Mouse (Mus musculus) ES-Bruce4 (cell line): ENCODE measurements at regions not wholly inside any gene's neighbourhood (a gene's known extent, or its start where the extent isn't known, plus 50 kb on each side); places are given as distances from the start of the nearest gene placed in this dataset.

Experiments used
- H3K27ac ChIP-seq: 2 replicates; pipeline ENCODE4 v1.5.1; 2012; ENCODE audit warnings: low read length, inconsistent platforms; ENCODE audit not compliant: insufficient read depth
- H3K27me3 ChIP-seq: 2 replicates; pipeline ENCODE4 v1.6.1; 2012; ENCODE audit warnings: mild to moderate bottlenecking, low read length, inconsistent platforms; ENCODE audit not compliant: control insufficient read depth, poor library complexity, insufficient read depth, severe bottlenecking
- H3K36me3 ChIP-seq: 2 replicates; pipeline ENCODE4 v1.6.1; 2012; ENCODE audit warnings: inconsistent platforms, mild to moderate bottlenecking, low read length, moderate library complexity; ENCODE audit not compliant: control insufficient read depth, poor library complexity, insufficient read depth, severe bottlenecking
- H3K4me1 ChIP-seq: one replicate; pipeline ENCODE4 v1.8.1; 2011; ENCODE audit warnings: low read length; ENCODE audit not compliant: control insufficient read depth, insufficient read depth
- H3K4me3 ChIP-seq: 2 replicates; pipeline ENCODE4 v1.5.1; 2011; ENCODE audit warnings: low read depth, mild to moderate bottlenecking, low read length
- H3K9ac ChIP-seq: 2 replicates; pipeline ENCODE4 v1.6.1; 2012; ENCODE audit warnings: low read depth, mild to moderate bottlenecking, inconsistent platforms; ENCODE audit not compliant: poor library complexity, severe bottlenecking
- H3K9me3 ChIP-seq: replicated peaks from 2 replicates; pipeline ENCODE4 v1.6.1; 2012; ENCODE audit warnings: mild to moderate bottlenecking, low read length, inconsistent platforms; ENCODE audit not compliant: control insufficient read depth, poor library complexity, insufficient read depth, severe bottlenecking
- CTCF ChIP-seq: IDR thresholded peaks from one replicate; pipeline ENCODE4 v1.8.1; 2011; ENCODE audit warnings: low read depth, low read length
- EP300 ChIP-seq: IDR thresholded peaks from 2 replicates; pipeline ENCODE4 v1.6.1; 2011; ENCODE audit warnings: low read depth, low read length; ENCODE audit not compliant: insufficient read depth
- POLR2A ChIP-seq: IDR thresholded peaks from one replicate; pipeline ENCODE4 v1.8.1; 2011; ENCODE audit warnings: low read length; ENCODE audit not compliant: insufficient read depth

GRCm38 (mm10) chrX:142507475-142507874 lies 117.1 kb upstream of the Acsl4 start:
- H3K9me3 ChIP-seq, result no peaks in the 10 kb centered on the region
- H3K9ac ChIP-seq, result no peak overlapping the region
- no peaks in the 10 kb centered on the region for H3K36me3 ChIP-seq
- H3K4me3 ChIP-seq, result no peak overlapping the region
- H3K27ac ChIP-seq, result no peak overlapping the region
- no peak for TF ChIP-seq CTCF
- no peak for TF ChIP-seq EP300
- TF ChIP-seq POLR2A, result no peak
- no peaks in the 10 kb centered on the region for H3K4me1 ChIP-seq
- no peaks in the 10 kb centered on the region for H3K27me3 ChIP-seq

- Histone ChIP-seq H3K4me3 (no peak overlapping the region), H3K4me1 (no peaks in the 10 kb centered on the region), H3K9me3 (no peaks in the 10 kb centered on the region), H3K9ac (no peak overlapping the region), H3K27ac (no peak overlapping the region), H3K36me3 (no peaks in the 10 kb centered on the region), H3K27me3 (no peaks in the 10 kb centered on the region)
- TF ChIP-seq EP300 (no peak), CTCF (no peak), POLR2A (no peak)
Measured at GRCm38 (mm10) chrX:142516406-142517131, 126.2 kb upstream of the Acsl4 start.

- no peak overlapping the region for H3K27ac ChIP-seq
- H3K9ac ChIP-seq, result no peak overlapping the region
- no peaks in the 10 kb centered on the region for H3K4me1 ChIP-seq
- no peaks in the 10 kb centered on the region for H3K9me3 ChIP-seq
- TF ChIP-seq CTCF (no peak), EP300 (no peak), POLR2A (no peak)
- no peak overlapping the region for H3K4me3 ChIP-seq
- no peaks in the 10 kb centered on the region for H3K36me3 ChIP-seq
- H3K27me3 ChIP-seq, result no peaks in the 10 kb centered on the region
Measured at GRCm38 (mm10) chrX:142517205-142517604, 126.9 kb upstream of the Acsl4 start.

- Histone ChIP-seq H3K4me3 (no peak overlapping the region), H3K4me1 (no peaks in the 10 kb centered on the region), H3K27me3 (no peaks in the 10 kb centered on the region), H3K27ac (no peak overlapping the region), H3K9me3 (no peaks in the 10 kb centered on the region), H3K9ac (no peak overlapping the region), H3K36me3 (no peaks in the 10 kb centered on the region)
- TF ChIP-seq EP300 (no peak), POLR2A (no peak), CTCF (no peak)
Measured at GRCm38 (mm10) chrX:142521063-142521462, 130.7 kb upstream of the Acsl4 start.

GRCm38 (mm10) chrX:142526953-142527352 lies 136.6 kb upstream of the Acsl4 start:
- H3K9me3 ChIP-seq, result no peaks in the 10 kb centered on the region
- H3K4me3 ChIP-seq, result no peak overlapping the region
- no peaks in the 10 kb centered on the region for H3K4me1 ChIP-seq
- no peak overlapping the region for H3K9ac ChIP-seq
- TF ChIP-seq EP300 (no peak), CTCF (no peak), POLR2A (no peak)
- no peak overlapping the region for H3K27ac ChIP-seq
- H3K27me3 ChIP-seq, result no peaks in the 10 kb centered on the region
- no peaks in the 10 kb centered on the region for H3K36me3 ChIP-seq

GRCm38 (mm10) chrX:142529892-142530291 lies 139.6 kb upstream of the Acsl4 start:
- H3K9ac ChIP-seq, result no peak overlapping the region
- TF ChIP-seq POLR2A, result no peak
- TF ChIP-seq CTCF, result peak; percentile 64
- TF ChIP-seq EP300, result no peak
- no peak overlapping the region for H3K27ac ChIP-seq
- H3K36me3 ChIP-seq, result no peaks in the 10 kb centered on the region
- H3K27me3 ChIP-seq, result no peaks in the 10 kb centered on the region
- no peaks in the 10 kb centered on the region for H3K4me1 ChIP-seq
- no peaks in the 10 kb centered on the region for H3K9me3 ChIP-seq
- H3K4me3 ChIP-seq, result no peak overlapping the region
